Mouse (Mus musculus): Measurements from ENCODE around the gene Ndufa11. TPM values are rescaled to one million over a fixed set of nuclear protein-coding genes. Genes with fewer than 3 reads are reported as not detected.
A peak's percentile ranks its signal among the peaks of the same experiment; 100 is the strongest.

Gene Ndufa11
- polyA plus RNA-seq, 1 experiment = 1,009 TPM

- Histone ChIP-seq H3K4me3 (ENCODE audit: low read depth, low read length) (no peak overlapping the region), H3K4me1 (ENCODE audit: control insufficient read depth, insufficient read depth, insufficient read length, low read length) (peaks cover 20% of the 10 kb centered on the region), H3K27me3 (ENCODE audit: control insufficient read depth, insufficient read depth, low read length) (no peaks in the 10 kb centered on the region), H3K27ac (ENCODE audit: insufficient read depth, low read depth, low read length) (no peak overlapping the region), H3K36me3 (ENCODE audit: control insufficient read depth, insufficient read depth, low read length) (no peaks in the 10 kb centered on the region)
- TF ChIP-seq CTCF (IDR thresholded peaks at IDR 0.05; ENCODE audit: extremely low read depth, insufficient read length, insufficient replicate concordance, low read depth, low read length) (peak; percentile 59; the same call in 1 of the 2 replicates), POLR2A (IDR thresholded peaks at IDR 0.05; ENCODE audit: low read depth, low read length) (no peak)
- WGBS = 2% methylated on average over 12 of the region's 12 CpGs
Measured at GRCm38 (mm10) chr17:56758132-56758531, 40.6 kb downstream of the Ndufa11 start.

- TF ChIP-seq CTCF (IDR thresholded peaks at IDR 0.05; ENCODE audit: extremely low read depth, insufficient read length, insufficient replicate concordance, low read depth, low read length) (no peak), POLR2A (IDR thresholded peaks at IDR 0.05; ENCODE audit: low read depth, low read length) (no peak)
- H3K36me3 ChIP-seq (ENCODE audit: control insufficient read depth, insufficient read depth, low read length) = no peaks in the 10 kb centered on the region
- no peaks in the 10 kb centered on the region for H3K27me3 ChIP-seq (ENCODE audit: control insufficient read depth, insufficient read depth, low read length)
- WGBS = 71% methylated on average over 7 of the region's 7 CpGs
- no peak overlapping the region for H3K27ac ChIP-seq (ENCODE audit: insufficient read depth, low read depth, low read length)
- H3K4me1 ChIP-seq (ENCODE audit: control insufficient read depth, insufficient read depth, insufficient read length, low read length) = peaks cover 21% of the 10 kb centered on the region
- H3K4me3 ChIP-seq (ENCODE audit: low read depth, low read length) = no peak overlapping the region
Measured at GRCm38 (mm10) chr17:56759261-56759660, 41.7 kb downstream of the Ndufa11 start.

GRCm38 (mm10) chr17:56761077-56761476 is 43.5 kb downstream of the Ndufa11 start:
- Histone ChIP-seq H3K4me3 (ENCODE audit: low read depth, low read length) (no peak overlapping the region), H3K4me1 (ENCODE audit: control insufficient read depth, insufficient read depth, insufficient read length, low read length) (peaks cover 25% of the 10 kb centered on the region), H3K27ac (ENCODE audit: insufficient read depth, low read depth, low read length) (no peak overlapping the region), H3K36me3 (ENCODE audit: control insufficient read depth, insufficient read depth, low read length) (no peaks in the 10 kb centered on the region), H3K27me3 (ENCODE audit: control insufficient read depth, insufficient read depth, low read length) (no peaks in the 10 kb centered on the region)
- no peak for TF ChIP-seq POLR2A (IDR thresholded peaks at IDR 0.05; ENCODE audit: low read depth, low read length)
- TF ChIP-seq CTCF (IDR thresholded peaks at IDR 0.05; ENCODE audit: extremely low read depth, insufficient read length, insufficient replicate concordance, low read depth, low read length) = no peak
- WGBS = 62% methylated on average over 3 of the region's 3 CpGs

GRCm38 (mm10) chr17:56761991-56762410 is 44.4 kb downstream of the Ndufa11 start:
- Histone ChIP-seq H3K36me3 (ENCODE audit: control insufficient read depth, insufficient read depth, low read length) (peaks cover 3% of the 10 kb centered on the region; the same call in 1 of the 2 replicates), H3K4me3 (ENCODE audit: low read depth, low read length) (peak overlapping the region; percentile 83), H3K27ac (ENCODE audit: insufficient read depth, low read depth, low read length) (peak overlapping the region; percentile 65), H3K4me1 (ENCODE audit: control insufficient read depth, insufficient read depth, insufficient read length, low read length) (peaks cover 22% of the 10 kb centered on the region), H3K27me3 (ENCODE audit: control insufficient read depth, insufficient read depth, low read length) (no peaks in the 10 kb centered on the region)
- 0% methylated on average over 28 of the region's 28 CpGs for WGBS
- no peak for TF ChIP-seq CTCF (IDR thresholded peaks at IDR 0.05; ENCODE audit: extremely low read depth, insufficient read length, insufficient replicate concordance, low read depth, low read length)

- peak; percentile 73; the same call in 1 of the 2 replicates for TF ChIP-seq CTCF (IDR thresholded peaks at IDR 0.05; ENCODE audit: extremely low read depth, insufficient read length, insufficient replicate concordance, low read depth, low read length)
- no peak for TF ChIP-seq POLR2A (IDR thresholded peaks at IDR 0.05; ENCODE audit: low read depth, low read length)
- Histone ChIP-seq H3K27me3 (ENCODE audit: control insufficient read depth, insufficient read depth, low read length) (no peaks in the 10 kb centered on the region), H3K4me3 (ENCODE audit: low read depth, low read length) (peak overlapping the region; percentile 15), H3K27ac (ENCODE audit: insufficient read depth, low read depth, low read length) (peak overlapping the region; percentile 54), H3K36me3 (ENCODE audit: control insufficient read depth, insufficient read depth, low read length) (peaks cover 10% of the 10 kb centered on the region), H3K4me1 (ENCODE audit: control insufficient read depth, insufficient read depth, insufficient read length, low read length) (peaks cover 18% of the 10 kb centered on the region)
- 16% methylated on average over 27 of the region's 27 CpGs for WGBS
Measured at GRCm38 (mm10) chr17:56762769-56763731, 45.5 kb downstream of the Ndufa11 start.

- H3K27ac ChIP-seq (ENCODE audit: insufficient read depth, low read depth, low read length) = no peak overlapping the region
- H3K4me1 ChIP-seq (ENCODE audit: control insufficient read depth, insufficient read depth, insufficient read length, low read length) = peaks cover 18% of the 10 kb centered on the region
- H3K36me3 ChIP-seq (ENCODE audit: control insufficient read depth, insufficient read depth, low read length) = peaks cover 18% of the 10 kb centered on the region
- WGBS = 63% methylated on average over 8 of the region's 8 CpGs
- TF ChIP-seq POLR2A (IDR thresholded peaks at IDR 0.05; ENCODE audit: low read depth, low read length) (no peak), CTCF (IDR thresholded peaks at IDR 0.05; ENCODE audit: extremely low read depth, insufficient read length, insufficient replicate concordance, low read depth, low read length) (no peak)
- peak overlapping the region; percentile 91; the same call in 1 of the 2 replicates for H3K4me3 ChIP-seq (ENCODE audit: low read depth, low read length)
- H3K27me3 ChIP-seq (ENCODE audit: control insufficient read depth, insufficient read depth, low read length) = no peaks in the 10 kb centered on the region
Measured at GRCm38 (mm10) chr17:56763741-56764250, 46.2 kb downstream of the Ndufa11 start.

Measured in small intestine, adult 2 months (tissue).